Mouse (Mus musculus) heart, embryonic 12.5 days (tissue): ENCODE results near the gene Lamtor1. TPM values are rescaled to one million over a fixed set of nuclear protein-coding genes. Genes with fewer than 3 reads are reported as not detected.
"Not testable (repeated sequence)": the region's sequence is repeated elsewhere in the genome, so short reads cannot be mapped to it uniquely, and the experiment has no call there.

Experiments used
- ATAC-seq: fragments of 200-750 bp; cut with Nextera tagmentation; 2 replicates; pipeline ENCODE4 v1.8.0; 2017; ENCODE audit warnings: moderate TSS enrichment, moderate library complexity; ENCODE audit not compliant: insufficient number of reproducible peaks, low FRiP score
- H3K27ac ChIP-seq: fragments of 300-500 bp; sonication (generic); 2 replicates; pipeline ENCODE4 v1.5.1; 2016; ENCODE audit warnings: mild to moderate bottlenecking, moderate library complexity; ENCODE audit not compliant: poor library complexity, severe bottlenecking
- H3K27me3 ChIP-seq: fragments of 300-500 bp; sonication (generic); replicated peaks from 2 replicates; pipeline ENCODE4 v1.6.1; 2016; ENCODE audit warnings: mild to moderate bottlenecking, moderate library complexity
- H3K36me3 ChIP-seq: fragments of 300-500 bp; sonication (generic); 2 replicates; pipeline ENCODE4 v1.6.1; 2016; ENCODE audit warnings: mild to moderate bottlenecking, moderate library complexity
- H3K4me1 ChIP-seq: fragments of 300-500 bp; sonication (generic); replicated peaks from 2 replicates; pipeline ENCODE4 v1.6.1; 2016; ENCODE audit warnings: mild to moderate bottlenecking
- H3K4me2 ChIP-seq: fragments of 300-500 bp; sonication (generic); 2 replicates; pipeline ENCODE4 v1.6.1; 2016; ENCODE audit warnings: mild to moderate bottlenecking, moderate library complexity
- H3K4me3 ChIP-seq: fragments of 300-500 bp; sonication (generic); 2 replicates; pipeline ENCODE4 v1.5.1; 2016; ENCODE audit warnings: mild to moderate bottlenecking
- H3K9ac ChIP-seq: fragments of 300-500 bp; sonication (generic); 2 replicates; pipeline ENCODE4 v1.6.1; 2016; ENCODE audit warnings: mild to moderate bottlenecking, moderate library complexity
- H3K9me3 ChIP-seq: fragments of 300-500 bp; sonication (generic); replicated peaks from 2 replicates; pipeline ENCODE4 v1.6.1; 2016; ENCODE audit warnings: mild to moderate bottlenecking, moderate library complexity
- WGBS: fragments of 180-500 bp; shearing (Covaris S2); methylation state at CpG from one replicate; pipeline ENCODE4 v1.1.7; 2016; 5-methylcytosine and 5-hydroxymethylcytosine counted together
- polyA plus RNA-seq: library from polyadenylated mRNA; unstranded; fragments of >200 nt; fragmentation: Nextera tagmentation; extraction: Ambion mirVana; gene quantifications from 2 replicates; pipeline ENCODE4 v1.2.1, GENCODE M21; 2016

Gene Lamtor1
- polyA plus RNA-seq, 1 experiment from 2014 or later, result 128 TPM

DNA sequence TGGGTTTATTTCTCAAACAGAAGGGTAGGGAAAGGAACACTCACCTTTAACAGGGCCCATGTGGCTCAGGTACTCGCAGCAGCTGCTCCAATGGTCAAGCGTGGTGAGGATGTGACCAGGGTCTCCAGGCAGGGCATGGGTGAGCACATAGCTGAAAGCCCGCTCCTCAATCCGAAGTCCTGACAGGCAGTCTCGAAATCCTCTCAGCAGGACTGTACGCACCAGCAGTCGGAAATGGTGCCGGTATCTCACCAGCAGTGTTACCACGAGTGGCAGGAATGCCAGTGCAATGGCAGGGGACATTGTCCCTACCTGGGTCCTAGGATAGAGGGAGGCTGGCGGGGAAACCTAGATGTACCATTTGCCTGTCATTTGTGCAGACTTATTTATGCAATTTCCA lies 3.7 kb upstream of the Lamtor1 start:
- H3K4me2 ChIP-seq, result no peak overlapping the region
- no peak overlapping the region for H3K9ac ChIP-seq
- no peak overlapping the region for H3K27ac ChIP-seq
- no peak for ATAC-seq
- no peaks in the 10 kb centered on the region for H3K9me3 ChIP-seq
- H3K4me1 ChIP-seq, result peaks cover 12% of the 10 kb centered on the region
- peaks cover 32% of the 10 kb centered on the region for H3K36me3 ChIP-seq
- no peaks in the 10 kb centered on the region for H3K27me3 ChIP-seq
- WGBS, result 91% methylated on average over 10 of the region's 10 CpGs
- no peak overlapping the region for H3K4me3 ChIP-seq

DNA sequence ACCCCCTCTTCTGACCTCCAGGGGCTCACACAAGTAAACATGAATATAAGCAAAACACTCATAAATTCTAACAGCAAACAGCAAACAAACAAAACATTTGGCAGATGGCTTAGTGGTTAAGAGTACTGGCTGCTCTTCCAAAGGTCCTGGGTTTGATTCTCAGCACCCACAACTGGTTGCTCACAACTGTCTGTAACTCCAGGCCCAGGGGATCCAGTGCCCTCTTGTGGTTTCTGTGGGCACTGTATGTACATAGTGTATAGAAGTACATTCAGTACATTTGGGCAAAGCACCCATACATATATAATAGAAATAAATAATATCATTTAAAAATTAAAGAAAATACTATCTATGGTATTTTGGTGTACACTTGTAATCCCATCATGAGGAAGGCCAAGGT lies 2.9 kb upstream of the Lamtor1 start:
- Histone ChIP-seq H3K4me3 (no peak overlapping the region), H3K9me3 (no peaks in the 10 kb centered on the region), H3K4me2 (no peak overlapping the region), H3K4me1 (peaks cover 16% of the 10 kb centered on the region), H3K27ac (no peak overlapping the region), H3K9ac (no peak overlapping the region), H3K36me3 (peaks cover 32% of the 10 kb centered on the region), H3K27me3 (no peaks in the 10 kb centered on the region)
- ATAC-seq, result no peak

DNA sequence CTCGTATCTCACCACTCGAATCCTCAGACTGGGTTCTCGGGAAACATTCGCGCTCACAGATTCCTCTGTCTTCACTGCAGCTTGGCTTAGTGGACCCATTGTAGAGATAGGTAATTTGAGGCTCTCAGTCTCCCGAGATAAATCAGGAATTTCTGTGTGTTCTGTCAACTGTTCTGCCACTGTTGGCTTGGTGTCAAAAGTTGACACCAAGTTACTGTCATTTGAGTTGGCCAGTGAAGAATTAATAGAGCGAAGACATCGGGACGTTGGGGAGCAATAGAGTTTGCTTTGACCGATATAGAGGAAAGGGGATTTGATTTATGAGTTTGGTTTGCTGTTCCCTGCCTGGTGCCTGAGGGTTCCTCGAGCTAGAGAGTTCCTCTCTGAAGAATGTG lies 580 bp downstream of the Lamtor1 start, which contains the start of gene Tomt:
TSS of gene Tomt (minus strand) at position 73 of the 395 bp plus-strand sequence.
- Histone ChIP-seq H3K36me3 (peaks cover 29% of the 10 kb centered on the region), H3K27ac (peak within 1 kb of the TSS; percentile 98), H3K9ac (peak within 1 kb of the TSS; percentile 96), H3K27me3 (no peaks in the 10 kb centered on the region), H3K4me1 (peaks cover 29% of the 10 kb centered on the region), H3K4me2 (peak within 1 kb of the TSS; percentile 81), H3K4me3 (peak within 1 kb of the TSS; percentile 96), H3K9me3 (no peaks in the 10 kb centered on the region)
- whole genome bisulfite sequencing, result 13% methylated on average over 11 of the region's 11 CpGs
- no peak for ATAC-seq

DNA sequence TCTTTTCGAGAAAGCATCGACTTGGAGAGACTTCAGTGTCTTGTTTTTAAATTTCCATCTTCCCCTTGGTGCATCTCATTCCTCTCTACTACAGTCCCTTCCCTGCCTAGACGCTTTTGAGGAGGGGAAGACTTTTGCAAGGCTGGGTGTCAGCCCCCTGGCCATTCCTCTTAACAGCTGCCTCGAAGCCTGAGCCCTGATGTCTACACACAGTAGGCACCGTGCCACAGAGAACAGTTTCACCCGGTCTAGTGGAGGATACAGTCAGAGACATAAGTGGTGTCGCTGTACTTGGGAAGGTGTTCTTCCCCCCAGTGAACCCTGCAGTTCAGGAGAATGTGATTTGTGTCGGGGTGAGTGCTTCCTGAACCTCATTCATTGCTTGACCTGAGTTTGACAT lies 992 bp downstream of the Lamtor1 start:
- peak overlapping the region; percentile 96 for H3K9ac ChIP-seq
- no peaks in the 10 kb centered on the region for H3K9me3 ChIP-seq
- ATAC-seq, result no peak
- peak overlapping the region; percentile 96 for H3K4me3 ChIP-seq
- peak overlapping the region; percentile 81 for H3K4me2 ChIP-seq
- WGBS, result 65% methylated on average over 8 of the region's 8 CpGs
- 0 out of 2 replicates have a peak overlapping the region, but pooled peaks have one; percentile 28 for H3K27ac ChIP-seq
- peaks cover 29% of the 10 kb centered on the region for H3K4me1 ChIP-seq
- no peaks in the 10 kb centered on the region for H3K27me3 ChIP-seq
- H3K36me3 ChIP-seq, result peaks cover 33% of the 10 kb centered on the region

DNA sequence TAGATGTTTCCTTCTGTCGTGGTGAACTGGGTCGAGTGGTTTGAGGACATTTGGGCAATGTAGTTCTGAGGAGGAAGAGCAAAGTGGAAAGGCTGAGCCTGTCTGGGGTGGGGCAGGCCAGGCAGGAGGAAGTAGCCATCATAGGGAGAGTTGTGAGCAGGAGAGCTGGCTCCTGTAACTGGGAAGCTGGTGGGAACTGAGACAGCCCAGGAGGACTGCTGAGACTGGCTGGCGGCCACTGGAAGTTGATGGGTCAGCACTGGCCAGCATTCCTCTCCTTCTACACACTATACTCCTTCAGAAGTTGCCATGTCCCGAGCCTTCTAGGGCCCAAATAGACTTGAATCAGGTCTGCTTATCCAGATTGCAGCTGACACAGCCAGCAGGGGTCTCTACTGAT lies 2.7 kb downstream of the Lamtor1 start:
- Histone ChIP-seq H3K4me3 (no peak overlapping the region), H3K27ac (no peak overlapping the region), H3K27me3 (no peaks in the 10 kb centered on the region), H3K36me3 (peaks cover 38% of the 10 kb centered on the region), H3K4me2 (no peak overlapping the region), H3K9ac (peak overlapping the region; percentile 18), H3K4me1 (peaks cover 29% of the 10 kb centered on the region), H3K9me3 (no peaks in the 10 kb centered on the region)
- ATAC-seq, result no peak
- WGBS, result 77% methylated on average over 4 of the region's 4 CpGs

DNA sequence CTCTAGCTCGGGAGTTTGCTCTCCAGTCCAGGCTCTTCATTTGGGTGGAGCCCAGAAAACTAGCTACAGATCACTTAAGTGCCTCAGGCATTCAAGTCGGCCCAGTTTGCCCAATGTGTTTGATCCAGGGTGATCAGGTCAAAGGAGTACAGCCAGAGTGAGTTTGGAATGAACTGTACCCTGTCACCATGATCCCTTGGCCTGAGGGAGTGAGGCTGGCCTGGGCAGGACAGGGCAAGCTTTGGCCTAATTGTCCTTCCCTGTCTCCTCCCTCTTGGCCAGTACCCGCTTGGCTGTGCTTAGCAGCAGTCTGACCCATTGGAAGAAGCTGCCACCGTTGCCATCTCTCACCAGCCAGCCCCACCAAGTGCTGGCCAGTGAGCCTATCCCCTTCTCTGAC lies 4.4 kb downstream of the Lamtor1 start:
- no peak for ATAC-seq
- no peaks in the 10 kb centered on the region for H3K27me3 ChIP-seq
- H3K9ac ChIP-seq, result no peak overlapping the region
- no peak overlapping the region for H3K27ac ChIP-seq
- WGBS, result 83% methylated on average over 4 of the region's 4 CpGs
- no peak overlapping the region for H3K4me2 ChIP-seq
- peaks cover 29% of the 10 kb centered on the region for H3K4me1 ChIP-seq
- H3K9me3 ChIP-seq, result no peaks in the 10 kb centered on the region
- peaks cover 51% of the 10 kb centered on the region for H3K36me3 ChIP-seq
- no peak overlapping the region for H3K4me3 ChIP-seq

DNA sequence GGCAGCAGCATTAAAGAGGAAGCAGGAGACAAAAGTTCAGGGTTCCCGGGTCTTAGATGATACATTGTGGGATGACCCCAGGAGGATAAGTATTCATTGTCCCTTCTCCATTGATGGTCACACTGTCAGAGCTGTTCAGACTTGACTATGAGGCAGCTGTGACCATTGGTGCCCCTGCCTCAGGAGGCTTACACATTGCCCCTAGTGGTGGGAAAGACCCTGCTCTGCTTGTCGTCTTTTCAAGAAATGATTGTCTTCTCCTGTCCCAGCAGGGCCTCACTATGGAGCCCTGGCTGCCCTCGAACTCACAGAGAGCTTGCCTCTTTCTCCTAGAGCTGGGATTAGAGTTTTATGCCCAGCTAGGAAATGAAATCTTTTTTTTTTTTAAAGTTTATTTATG lies 6.3 kb downstream of the Lamtor1 start:
- H3K4me2 ChIP-seq, result no peak overlapping the region
- H3K36me3 ChIP-seq, result peaks cover 51% of the 10 kb centered on the region
- H3K4me3 ChIP-seq, result no peak overlapping the region
- H3K27me3 ChIP-seq, result no peaks in the 10 kb centered on the region
- H3K9ac ChIP-seq, result no peak overlapping the region
- WGBS, result 65% methylated on average over 3 of the region's 3 CpGs
- ATAC-seq, result no peak
- no peak overlapping the region for H3K27ac ChIP-seq
- peaks cover 20% of the 10 kb centered on the region for H3K4me1 ChIP-seq
- H3K9me3 ChIP-seq, result no peaks in the 10 kb centered on the region

DNA sequence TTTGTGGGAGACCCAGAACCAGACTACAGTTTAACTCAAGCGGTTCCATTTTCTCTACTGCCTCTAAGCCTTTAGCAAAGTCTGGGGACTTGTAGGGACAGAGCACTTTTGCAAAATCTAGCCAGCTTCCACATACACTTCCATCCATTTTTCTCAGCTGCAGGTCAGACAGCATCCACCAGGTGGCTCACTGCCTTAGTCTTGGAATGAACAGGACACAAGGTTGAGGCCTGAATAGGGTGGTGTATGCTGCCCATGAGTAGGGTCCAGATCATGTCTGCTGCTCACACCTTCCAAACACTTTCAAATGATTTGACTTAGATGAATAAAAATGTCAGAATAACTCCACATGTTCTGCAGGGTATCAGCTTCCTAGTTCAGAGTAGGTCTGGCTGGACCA lies 12.4 kb downstream of the Lamtor1 start:
- Histone ChIP-seq H3K36me3 (peaks cover 16% of the 10 kb centered on the region), H3K9ac (no peak overlapping the region), H3K27ac (no peak overlapping the region), H3K27me3 (no peaks in the 10 kb centered on the region), H3K4me3 (no peak overlapping the region), H3K4me2 (no peak overlapping the region), H3K4me1 (no peaks in the 10 kb centered on the region), H3K9me3 (no peaks in the 10 kb centered on the region)
- ATAC-seq, result peak; percentile 51; the same call in 1 of the 2 replicates
- 5% methylated on average over 1 of the region's 1 CpGs for WGBS

DNA sequence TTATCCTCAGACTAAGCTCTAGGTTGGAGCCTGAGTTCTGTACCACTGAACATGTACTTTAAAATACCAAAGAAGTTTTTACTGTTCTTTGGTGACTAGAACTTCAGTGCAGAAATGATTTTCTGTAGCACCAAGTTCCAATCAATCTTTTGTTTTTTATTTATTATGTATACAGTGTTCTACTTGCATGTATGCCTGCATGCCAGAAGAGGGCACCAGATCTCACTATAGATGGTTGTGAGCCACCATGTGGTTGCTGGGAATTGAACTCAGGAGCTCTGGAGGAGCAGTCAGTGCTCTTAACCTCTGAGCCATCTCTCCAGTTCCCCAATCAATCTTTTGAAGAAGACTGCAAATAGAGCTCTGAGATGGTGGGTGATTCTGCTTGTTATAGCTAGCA lies 20.2 kb downstream of the Lamtor1 start:
- H3K36me3 ChIP-seq, ATAC-seq, H3K9ac ChIP-seq, H3K4me3 ChIP-seq, H3K27ac ChIP-seq, H3K9me3 ChIP-seq, H3K27me3 ChIP-seq, H3K4me1 ChIP-seq, H3K4me2 ChIP-seq: not testable (repeated sequence)

DNA sequence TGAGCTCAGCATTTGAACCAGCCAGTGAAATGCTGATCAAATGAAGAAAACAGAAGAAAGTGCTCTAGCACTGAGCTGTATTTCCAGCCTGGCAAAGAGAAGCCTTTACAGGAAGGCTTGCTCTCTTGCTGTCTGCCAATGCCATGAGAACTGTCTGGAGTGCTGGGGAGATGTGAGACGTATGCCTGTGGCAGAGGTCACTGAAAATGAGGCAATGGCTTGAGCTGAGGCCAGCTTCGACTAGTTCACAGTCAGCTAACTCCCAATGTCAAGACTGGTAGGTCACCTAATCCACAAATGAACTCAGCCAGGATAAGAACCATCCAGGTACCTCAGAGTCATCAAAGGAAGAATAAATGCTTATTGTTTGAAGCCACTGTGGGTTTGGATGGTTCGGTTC lies 22.4 kb downstream of the Lamtor1 start:
- no peak overlapping the region for H3K9ac ChIP-seq
- H3K4me2 ChIP-seq, result no peak overlapping the region
- no peaks in the 10 kb centered on the region for H3K9me3 ChIP-seq
- H3K36me3 ChIP-seq, result no peaks in the 10 kb centered on the region
- WGBS, result 84% methylated on average over 3 of the region's 3 CpGs
- ATAC-seq, result no peak
- H3K4me3 ChIP-seq, result no peak overlapping the region
- H3K4me1 ChIP-seq, result peaks cover 5% of the 10 kb centered on the region
- no peak overlapping the region for H3K27ac ChIP-seq
- H3K27me3 ChIP-seq, result no peaks in the 10 kb centered on the region

DNA sequence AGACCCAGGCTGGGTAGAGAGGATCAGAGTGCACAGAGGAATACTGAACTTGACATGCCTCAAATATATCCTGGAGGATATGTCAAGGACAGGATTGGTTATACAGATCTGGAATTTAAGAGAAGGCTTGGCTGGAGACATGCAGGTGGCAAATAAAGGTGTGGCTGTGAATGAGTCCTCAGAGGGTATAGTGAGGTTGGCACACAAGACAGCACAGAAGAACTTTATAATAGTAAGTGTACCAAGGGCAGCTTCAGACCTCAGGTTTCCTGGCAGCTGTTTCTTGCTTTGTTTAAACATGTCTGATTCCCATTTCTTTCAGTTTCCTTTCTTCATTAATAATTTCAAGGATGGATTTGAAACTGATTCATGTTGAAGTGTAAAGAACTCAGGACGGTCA lies 26.8 kb downstream of the Lamtor1 start:
- 0 out of 2 replicates have a peak overlapping the region, but pooled peaks have one; percentile 6 for H3K4me3 ChIP-seq

DNA sequence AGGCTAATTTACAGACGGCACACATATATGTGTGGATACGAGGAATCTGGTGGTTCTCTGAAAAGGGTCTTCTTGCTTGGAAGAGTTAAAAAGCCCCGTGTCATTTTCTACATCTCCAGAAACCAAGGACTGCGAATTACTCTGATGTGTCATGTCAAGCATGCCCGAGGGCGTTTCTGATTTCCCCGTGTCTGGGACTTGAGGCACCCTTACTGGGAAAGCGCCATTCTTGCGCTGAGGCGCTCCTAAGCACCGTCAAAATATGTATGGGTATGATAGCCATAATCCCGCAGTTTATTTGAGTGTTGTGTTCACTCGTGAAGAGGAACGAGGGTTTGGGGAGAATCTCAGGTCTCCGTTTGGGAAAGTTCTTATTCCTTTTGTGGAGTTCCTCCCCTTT lies 27.6 kb downstream of the Lamtor1 start:
- 4% methylated on average over 15 of the region's 15 CpGs for WGBS
- H3K9ac ChIP-seq, result peak overlapping the region; percentile 73
- H3K4me2 ChIP-seq, result peak overlapping the region; percentile 80
- H3K4me1 ChIP-seq, result peaks cover 20% of the 10 kb centered on the region
- H3K9me3 ChIP-seq, result no peaks in the 10 kb centered on the region
- H3K27ac ChIP-seq, result peak overlapping the region; percentile 63
- no peaks in the 10 kb centered on the region for H3K27me3 ChIP-seq
- 0 out of 2 replicates have a peak, but pooled peaks have one; percentile 47 for ATAC-seq
- no peaks in the 10 kb centered on the region for H3K36me3 ChIP-seq
- peak overlapping the region; percentile 87 for H3K4me3 ChIP-seq

More for the DNA sequence above, 26.8 kb downstream of the Lamtor1 start:
- Histone ChIP-seq H3K9ac (no peak overlapping the region), H3K27ac (no peak overlapping the region), H3K36me3 (no peaks in the 10 kb centered on the region), H3K9me3 (no peaks in the 10 kb centered on the region), H3K27me3 (no peaks in the 10 kb centered on the region), H3K4me2 (no peak overlapping the region), H3K4me1 (peaks cover 16% of the 10 kb centered on the region)
- 96% methylated on average over 1 of the region's 1 CpGs for WGBS
- ATAC-seq, result no peak
